Mouse (Mus musculus): ENCODE data around the gene Kng2.
"Not testable (repeated sequence)": the region's sequence is repeated elsewhere in the genome, so short reads cannot be mapped to it uniquely, and the experiment has no call there.

Gene Kng2

DNA sequence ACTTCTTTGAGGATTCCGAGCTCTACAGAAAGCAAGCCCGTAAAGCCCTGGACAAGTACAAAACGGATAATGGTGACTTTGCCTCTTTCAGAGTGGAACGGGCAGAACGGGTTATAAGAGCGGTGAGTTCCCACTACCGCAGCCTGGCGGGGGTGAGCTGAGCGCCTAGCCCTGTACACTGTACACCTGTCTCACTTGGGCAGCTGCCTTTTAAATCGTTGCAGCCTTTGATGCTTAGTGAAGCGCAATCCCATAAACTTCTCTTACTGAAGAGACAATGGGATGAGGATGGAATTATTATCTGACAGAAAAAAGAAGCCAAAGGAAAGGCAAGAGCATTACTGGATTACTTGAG is 73.2 kb downstream of the Kng2 start:
- DNase-seq (ENCODE audit: low read depth, low spot score), result no peak

DNA sequence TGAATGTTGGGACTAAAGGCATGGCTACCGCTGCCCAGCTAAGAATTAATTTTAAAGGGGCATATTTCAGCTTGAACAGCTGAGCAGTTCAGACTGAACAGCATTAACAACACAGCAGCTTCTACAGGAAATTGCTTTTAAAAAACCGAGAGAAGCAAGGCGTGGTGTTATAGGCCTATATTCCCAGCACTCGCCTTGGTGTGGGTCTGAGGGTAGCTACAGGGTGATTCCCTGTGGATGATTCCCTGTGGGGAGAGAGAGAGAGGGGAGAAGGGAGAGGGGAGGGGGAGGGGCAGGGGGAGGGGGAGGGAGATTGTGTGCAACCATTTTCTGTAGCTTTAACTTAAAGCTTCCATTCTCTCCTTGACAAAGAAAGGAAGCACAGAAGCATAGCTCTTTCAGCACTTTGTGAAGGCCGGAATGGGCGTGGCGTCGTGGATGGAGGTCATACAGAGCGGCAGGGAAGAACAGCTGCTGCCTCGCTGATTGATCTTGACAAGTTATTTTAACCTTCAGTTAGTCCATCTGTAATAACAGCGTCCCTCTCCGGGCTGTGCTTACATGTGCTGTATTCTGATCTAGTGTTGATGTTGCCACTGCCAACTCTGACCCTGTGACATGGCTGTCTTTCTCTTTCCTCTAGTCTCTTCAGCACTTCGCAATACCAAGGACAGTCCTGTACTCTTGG is 73.7 kb downstream of the Kng2 start:
- no peak for DNase-seq (ENCODE audit: low read depth, low spot score)

DNA sequence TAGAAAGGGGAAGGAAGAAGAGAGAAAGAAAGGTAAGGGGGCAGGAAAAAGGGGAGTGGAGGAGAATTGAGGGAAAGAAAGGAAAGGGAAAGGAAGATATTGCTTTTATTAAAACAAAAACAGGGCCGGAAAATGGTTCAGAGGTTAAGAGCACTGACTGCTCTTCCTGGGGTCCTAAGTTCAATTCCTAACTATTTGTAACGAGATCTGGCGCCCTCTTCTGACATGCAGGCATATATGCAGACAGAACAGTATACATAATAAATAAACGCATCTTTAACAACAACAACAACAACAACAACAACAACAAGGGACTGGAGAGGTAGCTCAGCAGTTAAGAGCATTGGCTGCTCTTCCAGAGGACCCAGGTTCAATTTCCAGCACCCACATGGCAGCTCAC is 76.2 kb downstream of the Kng2 start:
- DNase-seq (ENCODE audit: low read depth, low spot score), result no peak

DNA sequence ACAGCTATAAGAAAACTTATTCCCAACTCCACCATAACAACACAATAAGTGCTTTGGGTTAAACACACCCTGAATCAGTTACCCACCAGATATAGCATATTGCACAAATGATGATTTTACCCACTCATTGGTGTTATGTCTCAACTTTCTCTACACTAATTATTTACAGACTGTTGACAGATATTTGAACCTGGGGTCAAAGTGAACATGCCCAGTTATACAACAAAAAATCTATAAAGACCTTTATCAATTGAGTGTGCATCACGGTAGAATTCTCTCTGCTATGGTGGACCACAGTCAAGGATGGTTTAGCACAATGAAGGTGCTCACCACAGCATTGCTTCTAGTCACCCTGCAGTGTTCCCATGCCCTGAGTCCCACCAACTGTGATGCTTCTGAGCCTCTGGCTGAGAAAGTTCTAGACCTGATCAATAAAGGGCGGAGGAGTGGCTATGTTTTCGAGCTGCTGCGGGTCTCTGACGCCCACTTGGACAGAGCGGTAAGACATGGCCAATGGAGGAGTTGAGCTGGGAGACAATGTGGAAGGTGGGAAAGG is 78.4 kb downstream of the Kng2 start, which contains the start of gene Hrg:
TSS of gene Hrg (plus strand) at position 233 of the 556 bp plus-strand sequence.
- no peak for DNase-seq (ENCODE audit: low read depth, low spot score)

DNA sequence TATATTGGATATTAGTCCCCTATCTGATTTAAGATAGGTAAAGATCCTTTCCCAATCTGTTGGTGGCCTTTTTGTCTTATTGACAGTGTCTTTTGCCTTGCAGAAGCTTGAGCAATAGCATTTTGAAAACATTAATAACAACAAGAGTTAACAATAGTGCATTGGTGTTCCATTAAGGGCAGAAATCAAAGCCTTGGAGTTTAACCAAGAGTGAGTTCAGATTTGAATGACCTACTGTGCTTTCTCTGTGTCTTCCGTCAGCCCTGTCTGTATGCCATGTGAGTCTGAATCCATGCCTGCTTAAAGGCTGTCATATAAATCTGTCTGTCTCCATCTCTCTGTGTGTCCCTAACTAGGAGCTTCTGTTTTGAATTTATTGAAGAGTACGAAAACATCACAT is 81.9 kb downstream of the Kng2 start:
- no peak for DNase-seq (ENCODE audit: low read depth, low spot score)

DNA sequence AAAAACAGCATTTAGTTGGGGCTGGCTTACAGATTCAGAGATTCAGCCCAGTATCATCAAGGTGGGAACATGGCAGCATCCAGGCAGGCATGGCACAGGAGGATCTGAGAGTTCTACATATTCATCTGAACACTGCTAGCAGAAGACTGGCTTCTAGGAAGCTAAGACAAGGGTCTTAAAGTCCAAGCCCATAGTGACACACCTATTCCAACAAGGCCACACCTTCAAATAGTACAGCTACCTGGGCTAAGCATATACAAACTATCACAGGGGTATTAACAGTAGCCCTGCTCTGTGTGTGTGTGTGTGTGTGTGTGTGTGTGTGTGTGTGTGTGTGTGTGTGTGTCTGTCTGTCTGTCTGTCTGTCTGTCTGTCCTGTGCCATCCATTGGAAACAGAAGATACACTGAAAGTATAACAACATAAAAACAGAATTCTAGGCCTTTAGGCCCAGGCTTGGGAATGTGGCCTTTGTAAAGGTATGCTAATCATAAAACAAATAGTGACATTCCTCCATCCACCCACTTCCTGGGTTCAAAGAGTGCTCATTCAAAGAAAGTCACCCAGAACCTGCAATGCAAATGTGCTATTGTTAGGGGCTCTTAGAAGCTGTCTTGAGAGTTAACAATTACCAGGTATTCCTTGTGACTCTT is 87.3 kb downstream of the Kng2 start:
- not testable (repeated sequence) for DNase-seq (ENCODE audit: low read depth, low spot score)

DNA sequence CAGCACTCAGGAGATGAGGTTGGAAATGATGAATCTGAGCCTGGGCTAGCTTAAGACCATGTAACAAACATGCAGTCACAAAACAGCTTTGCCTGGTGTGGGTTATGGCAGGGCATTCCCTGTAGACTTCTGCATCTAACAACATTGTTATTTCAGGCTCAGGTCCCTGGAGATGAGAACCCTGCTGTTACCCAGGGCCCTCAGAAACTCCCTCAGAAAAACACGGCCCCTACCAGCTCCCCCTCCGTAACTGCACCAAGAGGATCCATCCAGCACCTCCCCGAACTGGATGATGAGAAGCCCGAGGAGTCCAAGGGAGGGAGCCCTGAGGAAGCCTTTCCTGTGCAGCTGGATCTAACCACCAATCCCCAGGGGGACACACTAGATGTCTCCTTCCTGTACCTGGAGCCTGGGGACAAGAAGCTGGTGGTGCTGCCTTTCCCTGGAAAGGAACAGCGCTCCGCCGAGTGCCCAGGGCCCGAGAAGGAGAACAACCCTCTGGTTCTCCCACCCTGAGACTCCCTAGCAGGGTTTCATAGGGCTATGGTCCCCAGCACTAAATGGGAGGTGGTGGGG is 90.1 kb downstream of the Kng2 start:
- DNase-seq (ENCODE audit: low read depth, low spot score), result no peak

DNA sequence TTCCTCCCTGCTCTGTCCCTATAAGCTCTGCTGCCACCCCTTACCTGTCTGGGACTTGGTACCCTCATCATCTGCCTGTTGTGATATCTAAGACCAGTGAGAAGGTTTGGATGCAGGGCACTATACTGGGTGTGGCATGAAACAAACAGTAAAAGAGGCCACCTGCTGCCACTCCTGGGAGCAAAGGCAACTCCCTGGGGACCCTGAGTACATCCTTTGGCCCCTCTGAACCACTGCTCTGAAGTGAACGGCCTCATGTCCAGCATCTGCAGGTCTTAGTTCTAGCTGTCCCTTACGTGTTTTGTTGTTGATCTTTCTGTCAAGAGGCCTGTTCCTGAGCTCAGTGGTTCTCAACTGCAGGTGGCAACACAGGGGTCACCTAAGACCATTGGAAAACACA is 90.7 kb downstream of the Kng2 start:
- DNase-seq (ENCODE audit: low read depth, low spot score), result no peak

DNA sequence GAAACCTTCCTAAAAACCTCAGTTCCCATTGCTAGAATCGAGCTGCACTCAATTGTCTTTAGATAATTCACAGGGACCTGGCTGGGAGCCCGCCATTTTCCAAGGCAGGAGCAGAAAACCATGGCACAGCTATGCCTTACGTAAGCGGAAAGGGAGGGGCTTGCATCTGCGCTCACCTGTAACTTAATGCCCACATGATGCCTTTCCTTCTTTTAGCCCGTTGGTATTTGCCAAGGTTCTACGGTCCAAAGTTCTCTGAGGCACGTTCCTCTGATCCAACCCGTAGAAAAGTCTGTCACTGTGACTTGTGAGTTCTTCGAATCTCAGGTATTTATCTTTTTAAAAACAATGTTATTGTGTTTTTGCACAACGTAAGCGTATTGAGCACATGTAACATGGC is 91.7 kb downstream of the Kng2 start:
- no peak for DNase-seq (ENCODE audit: low read depth, low spot score)
